Mouse (Mus musculus) Patski (cell line): ENCODE data around the gene Tmem110. TPM values are rescaled to one million over a fixed set of nuclear protein-coding genes. Genes with fewer than 3 reads are reported as not detected.

ENCODE experiments used
- ATAC-seq: fragments of 100-300 bp; one replicate; pipeline ENCODE4 v1.8.0; 2021
- CTCF ChIA-PET: fragments of 350-600 bp; sonication (Branson Sonifier 250); formaldehyde crosslinking; loops from one replicate; lab custom pipeline; 2022; ENCODE audit warnings: inconsistent platforms; lab: Charles Lee
- POLR2A ChIA-PET: fragments of 350-600 bp; sonication (Branson Sonifier 250); formaldehyde crosslinking; loops from one replicate; lab custom pipeline; 2022; ENCODE audit warnings: antibody characterized with exemption, inconsistent platforms; lab: Charles Lee
- DNase-seq: peaks from one replicate; pipeline ENCODE4 v3.0.0-alpha.2; 2011; ENCODE audit warnings: low read depth, low spot score
- H3K27me3 ChIP-seq: fragments of 371-371 bp; one replicate; pipeline ENCODE4 v1.5.1; 2021
- CTCF ChIP-seq: fragments of 100-300 bp; IDR thresholded peaks from one replicate; pipeline ENCODE4 v1.5.1; 2021
- in situ Hi-C: fragments of 300-500 bp; cut with MboI; formaldehyde crosslinking; loops from 3 replicates; pipeline ENCODE4 v1.11.1; 2018; ENCODE audit warnings: low pct_unique_long_range_greater_than_20kb, mixed read lengths
- polyA plus RNA-seq: library from polyadenylated mRNA; unstranded; gene quantifications from one replicate; pipeline ENCODE4 v1.2.3, GENCODE M21; 2021

The Tmem110 gene
- polyA plus RNA-seq, 1 experiment from 2014 or later: 15.0 TPM

DNA sequence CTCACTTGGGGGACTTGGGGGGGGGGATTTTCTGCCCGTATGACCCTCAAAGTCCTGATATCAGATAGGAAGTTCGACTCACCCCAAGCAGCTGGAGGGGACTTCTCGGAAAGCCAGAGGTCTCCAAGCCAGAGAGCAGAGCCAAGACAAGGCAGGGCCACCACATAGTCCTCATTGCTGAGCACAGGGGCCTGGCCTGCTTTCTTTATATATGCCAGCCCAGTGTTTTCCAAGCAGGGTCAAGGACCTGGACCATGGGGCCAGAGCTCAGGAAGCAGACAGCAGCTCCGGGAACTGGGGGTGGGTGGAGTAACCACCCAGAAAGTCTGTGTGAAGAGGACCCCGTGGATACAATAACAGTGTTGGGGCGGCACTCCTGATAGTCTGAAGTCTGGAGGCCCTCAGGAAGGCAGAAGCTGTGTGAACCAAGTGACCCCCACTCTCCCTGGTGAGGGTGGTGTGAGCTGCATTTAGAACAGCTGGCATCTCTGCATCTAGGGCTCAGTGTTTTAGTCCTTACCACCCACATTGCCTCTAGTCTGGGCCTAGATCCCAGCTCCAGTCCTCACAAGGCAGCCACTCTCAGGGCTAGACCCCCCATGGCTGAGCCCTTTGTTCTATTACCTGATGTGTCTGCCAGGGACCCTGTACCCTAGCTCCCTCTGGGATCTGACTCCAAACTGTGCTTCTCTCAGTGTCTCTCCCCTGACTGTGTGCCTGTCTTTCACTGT is 98.2 kb downstream of the Tmem110 start, which contains the start of gene Itih3:
Itih3 (minus strand) TSS at position 386 of the 731 bp plus-strand sequence.
- no peaks in the 10 kb centered on the region for H3K27me3 ChIP-seq
- no peak for TF ChIP-seq CTCF
- DNase-seq: no peak
- CTCF ChIA-PET: interaction anchor here (1.1 to 1.2 kb wide), 2 partner anchors 21 to 57 kb away, joined by 3 read pairs; no protein-coding TSS in a partner anchor
- in situ Hi-C loops: no loop called here
- ATAC-seq: no peak
- POLR2A ChIA-PET: interaction anchor here (0.6 kb wide), 2 partner anchors 116 to 143 kb away, joined by 3 read pairs; no protein-coding TSS in a partner anchor

DNA sequence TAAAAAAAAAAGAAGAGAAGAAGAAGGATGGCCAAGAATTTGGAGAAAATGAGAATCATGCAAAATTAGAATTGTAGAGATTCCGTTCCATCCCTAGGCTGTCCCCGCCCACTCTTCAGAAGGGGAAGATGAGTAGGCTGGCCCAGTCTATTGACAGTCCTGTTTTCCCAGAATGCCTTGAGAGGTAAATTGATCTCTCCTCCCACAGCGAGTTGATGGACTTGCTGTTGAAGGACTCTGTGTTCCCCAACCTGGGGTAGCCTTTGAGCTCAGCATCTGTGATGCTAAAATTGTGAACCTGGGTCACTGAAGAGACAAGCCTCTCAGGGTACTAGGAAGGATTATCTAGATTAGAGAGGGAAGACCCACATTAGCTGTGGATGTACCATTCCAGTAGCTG is 100.1 kb downstream of the Tmem110 start:
- ATAC-seq: no peak
- CTCF ChIA-PET: interaction anchor here (0.9 kb wide), 1 partner anchor 18 kb away, joined by 7 read pairs; no protein-coding TSS in a partner anchor
- in situ Hi-C loops: no loop called here

More for the DNA sequence above, 100.1 kb downstream of the Tmem110 start:
- POLR2A ChIA-PET: no interaction called here
- no peak for TF ChIP-seq CTCF
- H3K27me3 ChIP-seq: no peaks in the 10 kb centered on the region
- no peak for DNase-seq

Other genes with a start within 250 kb of the Tmem110 start
- 68.7 TPM for gene Prkcd, start 199.4 kb upstream of the Tmem110 start, polyA plus RNA-seq
- 24.4 TPM for gene Rft1, start 171.2 kb upstream of the Tmem110 start, polyA plus RNA-seq
- gene Sfmbt1, start 110.7 kb upstream of the Tmem110 start, polyA plus RNA-seq: 14.8 TPM
- gene Mustn1, start 53.6 kb downstream of the Tmem110 start, polyA plus RNA-seq: 0.46 TPM
- gene Itih4, start 60.9 kb downstream of the Tmem110 start, polyA plus RNA-seq: 0.65 TPM
- gene Itih3, start 98.2 kb downstream of the Tmem110 start, polyA plus RNA-seq: 0.42 TPM
- 0.87 TPM for gene Itih1, start 117.7 kb downstream of the Tmem110 start, polyA plus RNA-seq
- 17.9 TPM for gene Nek4, start 125.8 kb downstream of the Tmem110 start, polyA plus RNA-seq
- gene Glt8d1, start 175.8 kb downstream of the Tmem110 start, polyA plus RNA-seq: 75.6 TPM
- 281 TPM for gene Spcs1, start 176.1 kb downstream of the Tmem110 start, polyA plus RNA-seq
- gene Pbrm1, start 193.5 kb downstream of the Tmem110 start, polyA plus RNA-seq: 46.9 TPM
- gene Gnl3, start 193.6 kb downstream of the Tmem110 start, polyA plus RNA-seq: 96.2 TPM